Mouse (Mus musculus) heart, adult 2 months (tissue): ENCODE measurements around the gene Ep300.
A peak's percentile ranks its signal among the peaks of the same experiment; 100 is the strongest.

Experiments
- CTCF ChIP-seq: fragments of 200-600 bp; IDR thresholded peaks from 2 replicates; pipeline ENCODE4 v1.8.1; 2022; ENCODE audit warnings: antibody characterized with exemption, mild to moderate bottlenecking, moderate library complexity
- EP300 ChIP-seq: fragments of 200-500 bp; IDR thresholded peaks from 2 replicates; pipeline ENCODE4 v1.6.1; 2011; ENCODE audit warnings: low read depth, low read length, control low read depth; ENCODE audit not compliant: insufficient read depth
- POLR2A ChIP-seq: fragments of 200-500 bp; IDR thresholded peaks from 2 replicates; pipeline ENCODE4 v1.6.1; 2011; ENCODE audit warnings: mild to moderate bottlenecking, low read depth, low read length, control low read depth; ENCODE audit not compliant: insufficient read depth

- TF ChIP-seq EP300 (no peak), CTCF (peak; percentile 80), POLR2A (no peak)
These were observed 112.7 kb downstream of the Ep300 start for GRCm38 (mm10) chr15:81697847-81698246.
